Mouse (Mus musculus) cerebellum, adult 2 months (tissue): Measurements from ENCODE around the gene Fbxo36.

Experiments used
- CTCF ChIP-seq: fragments of 200-500 bp; IDR thresholded peaks from 2 replicates; pipeline ENCODE4 v1.5.1; 2011; ENCODE audit warnings: low read depth, mild to moderate bottlenecking, control low read depth, low read length, moderate library complexity, borderline replicate concordance; ENCODE audit not compliant: insufficient read depth
- POLR2A ChIP-seq: fragments of 200-500 bp; IDR thresholded peaks from 2 replicates; pipeline ENCODE4 v1.6.1; 2011; ENCODE audit warnings: low read length, control low read depth, borderline replicate concordance; ENCODE audit not compliant: insufficient read depth

DNA sequence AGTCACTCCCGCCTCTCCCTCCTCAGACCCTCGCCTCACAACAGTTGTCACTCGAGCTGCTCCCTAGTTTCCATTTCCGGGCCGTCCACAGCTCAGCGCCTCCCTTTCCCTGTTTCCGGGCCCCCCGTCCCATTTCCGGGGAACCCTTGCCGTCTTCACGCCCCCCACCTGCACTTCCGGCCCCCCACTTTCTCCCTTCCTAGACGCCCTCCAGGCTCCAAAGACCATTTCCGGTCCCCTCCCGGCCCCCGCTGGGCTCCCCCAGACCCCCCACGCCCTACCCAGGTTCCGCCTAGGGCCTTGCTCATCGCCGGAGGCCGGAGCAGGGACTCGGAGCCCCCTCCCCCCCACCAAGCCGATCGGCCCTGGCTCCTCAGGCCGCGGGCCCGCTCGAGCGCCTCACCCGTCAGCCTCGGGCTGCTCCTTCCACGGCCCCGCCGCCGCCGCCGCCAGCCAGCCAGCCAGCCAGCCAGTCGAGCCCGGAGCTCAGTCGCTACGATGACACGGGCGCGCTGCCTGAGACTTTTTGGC lies 955 bp upstream of the Fbxo36 start:
- TF ChIP-seq CTCF (no peak), POLR2A (no peak)
